Mouse (Mus musculus) ovary, postnatal 14 days (tissue): ENCODE results near the gene Cacna1c.

Experiments used
- DNase-seq: peaks from one replicate; pipeline ENCODE4 v3.0.0; 2022; ENCODE audit warnings: low spot score

Cacna1c gene

GRCm38 (mm10) chr6:118673974-118674695, 522.1 kb downstream of the Cacna1c start:
- no peak for DNase-seq

GRCm38 (mm10) chr6:118653331-118653730, 542.9 kb downstream of the Cacna1c start:
- DNase-seq: no peak

DNA sequence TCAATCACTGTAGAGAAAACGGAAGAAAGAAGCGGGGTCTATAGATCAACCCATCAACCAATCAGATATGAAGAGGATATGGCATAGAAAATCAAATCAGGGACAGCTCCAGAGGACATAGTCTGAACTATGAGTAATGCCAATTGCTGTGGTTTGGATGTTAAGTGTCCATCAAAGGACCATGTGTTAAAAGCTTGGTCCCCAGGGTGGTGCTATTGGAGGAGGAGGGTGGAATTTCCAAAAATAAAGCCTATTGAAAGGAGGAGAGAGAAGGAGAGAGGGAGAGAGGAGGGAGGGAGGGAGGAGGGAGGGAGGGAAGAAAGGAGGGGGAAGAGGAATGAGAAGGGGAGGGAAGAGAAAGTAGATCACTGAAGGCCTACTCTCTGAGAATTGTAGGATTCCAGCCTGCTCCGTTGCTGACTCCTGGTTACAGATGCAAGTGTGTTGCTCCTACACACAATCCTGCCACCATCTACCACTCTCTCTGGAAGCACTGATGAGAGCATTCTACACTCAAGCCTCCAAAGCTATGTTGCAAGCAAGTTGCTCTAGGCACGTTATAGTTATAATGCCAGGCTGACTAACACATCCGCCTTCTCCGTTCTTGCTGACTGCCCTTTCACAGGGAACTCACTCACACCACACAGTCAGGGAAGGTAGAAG, 547.0 kb downstream of the Cacna1c start:
- no peak for DNase-seq

GRCm38 (mm10) chr6:118646265-118647061, 549.8 kb downstream of the Cacna1c start:
- peak; percentile 68 for DNase-seq

DNA sequence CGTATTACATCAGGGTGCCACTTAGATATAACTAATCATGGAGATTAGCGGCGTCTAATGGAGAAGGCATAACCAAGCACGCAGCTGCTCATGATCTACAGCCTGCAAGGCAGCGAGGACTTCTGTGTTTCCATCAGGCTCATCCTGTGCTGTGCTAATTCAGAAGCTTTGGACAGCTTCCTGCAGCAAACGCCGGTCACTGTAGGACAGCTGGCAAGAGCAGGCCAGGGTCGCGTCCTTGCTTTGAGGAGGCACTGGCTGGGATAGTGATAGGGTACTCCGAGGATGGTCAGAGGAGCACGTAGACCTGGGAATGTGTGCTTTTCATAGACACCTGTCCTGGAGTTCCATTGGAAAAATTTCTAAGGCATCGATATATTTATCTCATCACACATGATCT, 551.4 kb downstream of the Cacna1c start:
- DNase-seq: no peak

DNA sequence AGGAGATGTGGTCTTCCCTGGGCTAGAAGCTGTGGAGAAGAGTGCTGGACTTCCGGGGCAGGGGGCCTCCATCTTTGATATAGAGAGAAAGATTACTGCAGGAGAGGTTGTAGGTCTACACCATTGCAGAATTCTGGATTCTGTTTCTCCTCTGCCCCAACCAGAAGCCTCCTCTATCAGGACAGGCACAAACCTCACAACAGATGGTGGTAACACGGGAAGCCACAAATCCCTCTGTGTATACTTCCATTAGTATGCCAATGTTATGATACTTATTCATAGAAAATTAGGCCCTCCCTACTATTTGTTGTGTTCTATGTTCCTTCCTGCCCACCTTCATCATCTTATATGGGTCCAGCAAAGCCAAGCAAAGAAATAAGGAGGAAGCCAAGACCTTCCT, 552.7 kb downstream of the Cacna1c start:
- DNase-seq: no peak

DNA sequence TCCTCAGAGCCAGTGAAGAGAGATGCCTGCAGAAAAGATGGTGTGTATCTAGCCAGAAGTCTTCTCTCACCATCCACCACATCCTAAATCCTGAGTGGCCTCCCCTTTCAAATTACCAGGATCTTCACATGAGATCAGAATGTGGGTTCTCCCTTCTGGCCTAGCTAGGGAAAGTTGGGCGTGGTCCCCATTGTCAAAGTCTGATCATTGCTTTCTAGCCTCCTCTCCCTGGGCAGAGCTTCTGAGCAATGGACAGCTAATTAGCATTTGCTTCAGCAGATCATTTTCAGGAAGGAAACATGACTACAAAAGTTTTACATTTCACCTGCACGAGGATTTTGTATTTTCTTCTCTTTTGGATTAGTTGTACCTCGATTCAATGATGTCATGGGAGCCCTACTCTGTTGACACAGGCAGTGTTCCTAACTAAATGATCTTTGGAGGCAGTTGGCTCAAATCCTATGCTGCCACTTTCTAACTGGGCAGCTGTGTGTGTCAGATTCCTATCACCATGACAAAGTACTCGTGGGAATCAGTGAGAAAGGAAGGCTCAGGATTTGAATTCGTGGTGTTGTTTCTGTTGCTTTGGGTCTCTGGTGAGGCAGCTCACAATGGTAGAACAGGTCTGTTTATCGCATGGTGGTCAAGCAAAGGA, 554.4 kb downstream of the Cacna1c start:
- DNase-seq: no peak

DNA sequence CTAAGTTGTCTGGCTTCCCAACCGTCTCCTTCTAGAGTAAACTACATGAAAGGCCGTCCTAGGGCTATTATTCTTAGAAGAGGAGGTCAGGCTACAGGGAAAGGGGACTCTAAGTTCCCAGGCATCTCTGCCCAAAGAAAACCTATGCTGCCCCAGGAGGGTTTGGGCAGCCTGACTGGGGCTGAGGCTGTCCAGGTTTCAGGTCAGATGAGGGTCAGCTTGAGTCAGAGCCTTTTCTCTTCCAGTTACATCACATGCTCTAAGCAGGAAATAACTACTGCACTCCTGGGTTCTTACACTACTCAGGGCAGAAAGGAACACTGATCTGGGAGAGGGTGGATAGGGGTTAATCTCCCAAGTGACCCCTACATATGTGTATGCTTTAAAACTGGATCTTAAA, 556.4 kb downstream of the Cacna1c start:
- DNase-seq: no peak

DNA sequence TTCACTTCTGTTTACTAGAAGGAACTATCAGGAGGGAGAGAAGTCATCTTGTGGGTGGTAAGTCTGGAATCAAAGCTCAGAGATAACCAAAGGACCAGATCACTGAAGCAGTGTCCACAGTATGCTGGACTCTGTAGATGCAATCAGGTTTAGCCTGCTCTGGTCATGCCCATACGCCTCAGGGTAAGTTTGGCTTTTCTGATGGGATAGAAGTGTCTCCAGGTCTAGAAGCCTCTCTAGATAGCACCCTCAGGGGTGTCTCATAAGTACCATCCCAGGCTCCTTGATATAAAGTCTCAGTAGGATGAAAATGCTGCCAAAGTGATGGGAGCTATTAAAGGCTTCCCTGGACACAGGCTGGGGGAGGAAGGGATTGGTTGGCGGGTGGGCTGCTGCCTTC, 557.3 kb downstream of the Cacna1c start:
- no peak for DNase-seq

- no peak for DNase-seq
Measured at GRCm38 (mm10) chr6:118632491-118632890, 563.7 kb downstream of the Cacna1c start.

DNA sequence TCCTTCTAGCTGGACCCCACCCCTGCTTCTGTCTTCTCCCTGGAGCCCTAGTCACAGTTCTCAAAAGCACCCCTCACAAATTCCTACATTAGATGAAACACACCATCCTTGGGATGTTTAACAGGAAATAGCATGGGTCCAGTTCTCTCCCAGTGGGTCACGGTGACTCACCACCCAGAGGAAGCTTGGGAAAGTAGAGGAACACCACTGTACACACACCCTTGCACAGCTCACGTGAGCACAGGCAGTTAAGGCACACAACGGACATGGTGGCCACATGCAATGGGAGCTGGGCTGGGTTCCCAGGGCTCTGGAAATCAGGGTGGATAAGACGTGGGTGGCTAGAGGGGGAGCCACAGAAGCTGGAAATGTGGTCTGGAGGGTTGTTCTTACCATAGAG, 566.2 kb downstream of the Cacna1c start:
- no peak for DNase-seq

GRCm38 (mm10) chr6:118626246-118626645, 570.0 kb downstream of the Cacna1c start:
- no peak for DNase-seq

DNA sequence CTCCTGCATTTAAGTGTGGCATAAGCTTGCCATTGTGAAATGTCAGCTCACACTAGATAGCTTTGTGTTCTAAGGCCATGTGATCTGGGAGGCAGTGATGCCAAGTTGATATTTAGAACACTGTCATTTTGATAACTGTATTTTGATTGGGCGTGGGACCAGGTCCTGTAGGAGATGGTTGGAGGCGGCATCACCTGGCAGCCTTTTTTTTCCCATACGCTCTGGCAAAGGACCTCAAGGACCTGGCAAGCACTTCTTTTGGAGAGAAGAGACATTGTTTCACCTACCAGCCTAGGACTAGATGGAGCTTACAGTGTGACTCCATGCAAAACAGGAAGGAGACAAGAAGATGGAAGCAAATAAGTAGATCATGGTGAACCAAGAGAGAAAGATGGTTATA, 572.6 kb downstream of the Cacna1c start:
- DNase-seq: no peak

- DNase-seq: no peak
Measured at GRCm38 (mm10) chr6:118621866-118622265, 574.4 kb downstream of the Cacna1c start.

GRCm38 (mm10) chr6:118621406-118621805, 574.8 kb downstream of the Cacna1c start:
- no peak for DNase-seq

DNA sequence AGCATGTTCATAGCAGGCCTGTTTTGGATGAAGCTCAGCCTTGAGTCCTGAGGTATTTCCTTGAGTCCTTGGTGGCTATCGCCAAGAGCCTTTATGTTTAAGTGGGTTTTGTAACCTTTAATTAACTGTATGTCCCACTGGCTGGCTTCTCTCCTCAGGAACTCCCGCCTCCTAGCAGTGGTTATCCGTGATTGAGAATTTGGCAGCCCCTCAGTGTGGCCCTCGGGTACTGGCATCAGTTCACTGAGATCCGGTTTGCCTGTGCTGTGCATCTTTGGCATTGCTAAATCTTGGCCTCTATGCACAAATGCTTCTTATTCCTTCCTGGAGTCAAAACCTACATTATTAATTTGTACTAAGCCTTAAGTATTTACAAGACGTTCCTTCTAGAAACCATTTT, 587.3 kb downstream of the Cacna1c start:
- no peak for DNase-seq

GRCm38 (mm10) chr6:118605974-118606373, 590.2 kb downstream of the Cacna1c start:
- no peak for DNase-seq

DNA sequence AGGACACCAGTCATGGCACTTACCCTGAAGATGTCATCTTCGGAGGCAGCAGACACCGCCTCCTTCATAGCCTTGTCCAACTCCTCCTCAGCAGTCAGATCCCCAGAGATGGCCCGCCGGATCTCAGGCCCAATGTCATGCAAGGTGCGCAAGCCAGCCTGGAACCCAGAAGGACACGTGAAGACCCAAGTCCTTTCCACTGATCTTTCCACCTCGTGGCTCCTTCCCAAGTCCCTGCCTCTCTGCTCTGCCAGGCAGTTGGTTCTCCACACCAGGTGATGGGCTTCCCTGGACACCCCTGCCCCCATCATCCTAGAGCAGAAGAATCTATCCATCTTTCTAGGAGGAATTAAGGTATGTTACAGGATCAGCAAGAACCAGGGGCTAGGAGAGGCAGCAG, 592.4 kb downstream of the Cacna1c start:
- no peak for DNase-seq

DNA sequence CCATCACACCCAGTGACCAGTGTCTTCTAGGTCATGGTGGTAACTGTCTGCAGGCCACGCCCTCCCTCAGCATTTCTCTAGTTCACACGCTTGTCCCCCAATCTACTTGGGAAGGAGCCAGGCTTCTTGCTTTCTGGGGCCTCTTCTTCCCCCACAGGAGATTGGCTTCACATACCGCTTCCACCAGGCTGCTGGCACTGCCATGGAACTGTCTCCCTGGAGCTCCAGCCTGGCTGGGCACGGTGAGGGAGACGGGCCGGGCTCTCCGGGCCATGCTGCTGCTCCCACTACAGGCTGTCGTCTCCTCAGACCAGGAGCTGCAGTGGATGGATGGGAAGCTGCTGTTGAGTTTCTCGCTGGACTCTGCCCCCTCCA, 600.5 kb downstream of the Cacna1c start:
- no peak for DNase-seq

- no peak for DNase-seq
Measured at GRCm38 (mm10) chr6:118594833-118595680, 601.2 kb downstream of the Cacna1c start.

DNA sequence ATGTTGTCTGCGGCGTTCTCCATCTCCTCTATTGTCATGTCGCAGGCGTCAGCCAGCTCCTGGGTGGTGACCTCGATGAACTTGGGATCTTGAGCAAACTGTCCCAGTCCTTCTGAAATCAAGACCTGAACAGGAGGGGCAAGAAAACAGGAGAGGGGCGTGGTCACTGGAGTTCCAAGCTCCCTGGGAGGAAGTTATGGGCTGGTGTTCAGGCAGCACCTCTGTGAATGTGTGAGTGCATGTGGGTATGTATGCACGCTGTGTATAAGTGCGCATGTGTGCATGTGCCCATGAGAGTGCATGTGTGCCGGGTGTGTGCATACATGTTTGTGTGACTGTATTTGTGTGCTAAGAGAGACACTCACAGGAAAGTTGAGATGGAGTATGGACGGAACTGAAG, 602.1 kb downstream of the Cacna1c start:
- no peak for DNase-seq
